Mouse (Mus musculus): ENCODE measurements around the gene Kcnip1.

DNA sequence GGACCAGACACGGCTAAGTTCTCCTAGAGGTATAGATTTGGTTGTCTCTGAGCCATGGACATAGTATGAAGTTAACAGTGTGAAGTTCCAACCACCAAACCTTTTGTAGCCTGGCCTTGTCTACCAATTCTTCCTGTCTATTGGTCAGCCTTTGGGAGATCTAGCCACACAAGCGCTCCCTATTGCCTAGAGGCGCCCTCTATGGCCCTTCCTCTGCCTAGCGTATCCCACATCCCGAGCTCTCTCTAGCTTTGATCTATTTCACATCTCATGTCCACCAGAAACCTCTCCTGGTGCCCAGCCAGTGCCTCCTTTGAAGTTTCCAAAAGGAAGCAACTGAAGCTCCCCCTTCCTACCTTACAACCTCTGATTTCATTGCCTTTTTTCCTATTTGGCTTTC lies 147.0 kb downstream of the Kcnip1 start:
- no peak for TF ChIP-seq CTCF (IDR thresholded peaks at IDR 0.05; ENCODE audit: low read depth)
- TF ChIP-seq EP300 (IDR thresholded peaks at IDR 0.05; ENCODE audit: low read depth): no peak
